Mouse (Mus musculus) spleen, postnatal 14 days (tissue): ENCODE data around the gene Eif2ak1.

ENCODE experiments used
- DNase-seq, 2 experiments: peaks; one replicate each; pipeline ENCODE4 v3.0.0; 2021 to 2022; ENCODE audit warnings: low spot score in 2 of 2

The Eif2ak1 gene

GRCm38 (mm10) chr5:143948361-143948760, 130.8 kb downstream of the Eif2ak1 start:
- DNase-seq, result no peak

- no peak for DNase-seq
Observed at GRCm38 (mm10) chr5:143950016-143950415, 132.4 kb downstream of the Eif2ak1 start.
